Mouse (Mus musculus): ENCODE measurements around the gene Tbck. TPM values are rescaled to one million over a fixed set of nuclear protein-coding genes. Genes with fewer than 3 reads are reported as not detected.

Gene Tbck
- polyA plus RNA-seq, 1 experiment from 2014 or later = 28.8 TPM

- no peak overlapping the region for H3K9ac ChIP-seq (ENCODE audit: low read depth, low read length)
- H3K4me1 ChIP-seq (replicated peaks; ENCODE audit: control insufficient read depth, insufficient read depth, low read length) = no peaks in the 10 kb centered on the region
- DNase-seq (ENCODE audit: low spot score) (no peak), ATAC-seq (ENCODE audit: low FRiP score) (no peak)
- no peaks in the 10 kb centered on the region for H3K9me3 ChIP-seq (ENCODE audit: control insufficient read depth, low read length)
- H3K36me3 ChIP-seq (ENCODE audit: control insufficient read depth, insufficient read depth, low read length) = no peaks in the 10 kb centered on the region
- H3K27me3 ChIP-seq (ENCODE audit: control insufficient read depth, insufficient read depth, low read length) = no peaks in the 10 kb centered on the region
- H3K4me2 ChIP-seq (replicated peaks; ENCODE audit: low read depth, low read length) = no peak overlapping the region
- no peak overlapping the region for H3K4me3 ChIP-seq (ENCODE audit: low read depth, low read length)
- 85% methylated on average over 5 of the region's 5 CpGs for WGBS
- no peak overlapping the region for H3K27ac ChIP-seq (ENCODE audit: low read depth, low read length)
Observed at GRCm38 (mm10) chr3:132811791-132812190, 127.8 kb downstream of the Tbck start.

GRCm38 (mm10) chr3:132812356-132812755 is 128.4 kb downstream of the Tbck start:
- Histone ChIP-seq H3K36me3 (ENCODE audit: control insufficient read depth, insufficient read depth, low read length) (no peaks in the 10 kb centered on the region), H3K4me1 (replicated peaks; ENCODE audit: control insufficient read depth, insufficient read depth, low read length) (no peaks in the 10 kb centered on the region), H3K4me2 (replicated peaks; ENCODE audit: low read depth, low read length) (no peak overlapping the region), H3K4me3 (ENCODE audit: low read depth, low read length) (no peak overlapping the region), H3K9ac (ENCODE audit: low read depth, low read length) (no peak overlapping the region), H3K27ac (ENCODE audit: low read depth, low read length) (no peak overlapping the region), H3K27me3 (ENCODE audit: control insufficient read depth, insufficient read depth, low read length) (no peaks in the 10 kb centered on the region), H3K9me3 (ENCODE audit: control insufficient read depth, low read length) (no peaks in the 10 kb centered on the region)
- 91% methylated on average over 5 of the region's 5 CpGs for WGBS
- DNase-seq (ENCODE audit: low spot score) = no peak
- no peak for ATAC-seq (ENCODE audit: low FRiP score)

GRCm38 (mm10) chr3:132813147-132813546 is 129.2 kb downstream of the Tbck start:
- Histone ChIP-seq H3K9ac (ENCODE audit: low read depth, low read length) (no peak overlapping the region), H3K4me1 (replicated peaks; ENCODE audit: control insufficient read depth, insufficient read depth, low read length) (no peaks in the 10 kb centered on the region), H3K27me3 (ENCODE audit: control insufficient read depth, insufficient read depth, low read length) (no peaks in the 10 kb centered on the region), H3K36me3 (ENCODE audit: control insufficient read depth, insufficient read depth, low read length) (no peaks in the 10 kb centered on the region), H3K4me3 (ENCODE audit: low read depth, low read length) (no peak overlapping the region), H3K27ac (ENCODE audit: low read depth, low read length) (no peak overlapping the region), H3K4me2 (replicated peaks; ENCODE audit: low read depth, low read length) (no peak overlapping the region), H3K9me3 (ENCODE audit: control insufficient read depth, low read length) (no peaks in the 10 kb centered on the region)
- WGBS = 92% methylated on average over 3 of the region's 3 CpGs
- ATAC-seq (ENCODE audit: low FRiP score) = no peak
- DNase-seq (ENCODE audit: low spot score) = no peak

GRCm38 (mm10) chr3:132813706-132814497 is 130.0 kb downstream of the Tbck start:
- Histone ChIP-seq H3K4me1 (replicated peaks; ENCODE audit: control insufficient read depth, insufficient read depth, low read length) (no peaks in the 10 kb centered on the region), H3K9me3 (ENCODE audit: control insufficient read depth, low read length) (no peaks in the 10 kb centered on the region), H3K4me2 (replicated peaks; ENCODE audit: low read depth, low read length) (no peak overlapping the region), H3K4me3 (ENCODE audit: low read depth, low read length) (no peak overlapping the region), H3K27me3 (ENCODE audit: control insufficient read depth, insufficient read depth, low read length) (no peaks in the 10 kb centered on the region), H3K36me3 (ENCODE audit: control insufficient read depth, insufficient read depth, low read length) (no peaks in the 10 kb centered on the region), H3K27ac (ENCODE audit: low read depth, low read length) (no peak overlapping the region), H3K9ac (ENCODE audit: low read depth, low read length) (no peak overlapping the region)
- 82% methylated on average over 9 of the region's 9 CpGs for WGBS
- ATAC-seq (ENCODE audit: low FRiP score) = no peak
- no peak for DNase-seq (ENCODE audit: low spot score)

GRCm38 (mm10) chr3:132814791-132815496 is 131.0 kb downstream of the Tbck start:
- Histone ChIP-seq H3K4me3 (ENCODE audit: low read depth, low read length) (no peak overlapping the region), H3K36me3 (ENCODE audit: control insufficient read depth, insufficient read depth, low read length) (no peaks in the 10 kb centered on the region), H3K27ac (ENCODE audit: low read depth, low read length) (no peak overlapping the region), H3K4me2 (replicated peaks; ENCODE audit: low read depth, low read length) (no peak overlapping the region), H3K4me1 (replicated peaks; ENCODE audit: control insufficient read depth, insufficient read depth, low read length) (no peaks in the 10 kb centered on the region), H3K27me3 (ENCODE audit: control insufficient read depth, insufficient read depth, low read length) (no peaks in the 10 kb centered on the region), H3K9ac (ENCODE audit: low read depth, low read length) (no peak overlapping the region), H3K9me3 (ENCODE audit: control insufficient read depth, low read length) (no peaks in the 10 kb centered on the region)
- 92% methylated on average over 10 of the region's 10 CpGs for WGBS
- DNase-seq (ENCODE audit: low spot score) (no peak), ATAC-seq (ENCODE audit: low FRiP score) (no peak)

- DNase-seq (ENCODE audit: low spot score) (no peak), ATAC-seq (ENCODE audit: low FRiP score) (no peak)
- Histone ChIP-seq H3K9ac (ENCODE audit: low read depth, low read length) (no peak overlapping the region), H3K9me3 (ENCODE audit: control insufficient read depth, low read length) (no peaks in the 10 kb centered on the region), H3K4me2 (replicated peaks; ENCODE audit: low read depth, low read length) (no peak overlapping the region), H3K27me3 (ENCODE audit: control insufficient read depth, insufficient read depth, low read length) (no peaks in the 10 kb centered on the region), H3K36me3 (ENCODE audit: control insufficient read depth, insufficient read depth, low read length) (no peaks in the 10 kb centered on the region), H3K4me1 (replicated peaks; ENCODE audit: control insufficient read depth, insufficient read depth, low read length) (no peaks in the 10 kb centered on the region), H3K4me3 (ENCODE audit: low read depth, low read length) (no peak overlapping the region), H3K27ac (ENCODE audit: low read depth, low read length) (no peak overlapping the region)
- 93% methylated on average over 4 of the region's 4 CpGs for WGBS
Observed at GRCm38 (mm10) chr3:132815497-132816326, 131.8 kb downstream of the Tbck start.

GRCm38 (mm10) chr3:132819408-132819807 is 135.5 kb downstream of the Tbck start:
- WGBS = 81% methylated on average over 2 of the region's 2 CpGs
- ATAC-seq (ENCODE audit: low FRiP score) = no peak
- Histone ChIP-seq H3K4me3 (ENCODE audit: low read depth, low read length) (no peak overlapping the region), H3K27me3 (ENCODE audit: control insufficient read depth, insufficient read depth, low read length) (no peaks in the 10 kb centered on the region), H3K36me3 (ENCODE audit: control insufficient read depth, insufficient read depth, low read length) (no peaks in the 10 kb centered on the region), H3K4me1 (replicated peaks; ENCODE audit: control insufficient read depth, insufficient read depth, low read length) (no peaks in the 10 kb centered on the region), H3K9ac (ENCODE audit: low read depth, low read length) (no peak overlapping the region), H3K9me3 (ENCODE audit: control insufficient read depth, low read length) (no peaks in the 10 kb centered on the region), H3K4me2 (replicated peaks; ENCODE audit: low read depth, low read length) (no peak overlapping the region), H3K27ac (ENCODE audit: low read depth, low read length) (no peak overlapping the region)
- DNase-seq (ENCODE audit: low spot score) = no peak

GRCm38 (mm10) chr3:132831179-132831873 is 147.4 kb downstream of the Tbck start:
- 86% methylated on average over 16 of the region's 16 CpGs for WGBS
- no peaks in the 10 kb centered on the region for H3K27me3 ChIP-seq (ENCODE audit: control insufficient read depth, insufficient read depth, low read length)
- ATAC-seq (ENCODE audit: low FRiP score) = no peak
- H3K4me1 ChIP-seq (replicated peaks; ENCODE audit: control insufficient read depth, insufficient read depth, low read length) = no peaks in the 10 kb centered on the region
- no peak for DNase-seq (ENCODE audit: low spot score)
- no peaks in the 10 kb centered on the region for H3K36me3 ChIP-seq (ENCODE audit: control insufficient read depth, insufficient read depth, low read length)
- no peak overlapping the region for H3K9ac ChIP-seq (ENCODE audit: low read depth, low read length)
- H3K4me2 ChIP-seq (replicated peaks; ENCODE audit: low read depth, low read length) = no peak overlapping the region
- H3K4me3 ChIP-seq (ENCODE audit: low read depth, low read length) = no peak overlapping the region
- no peaks in the 10 kb centered on the region for H3K9me3 ChIP-seq (ENCODE audit: control insufficient read depth, low read length)
- H3K27ac ChIP-seq (ENCODE audit: low read depth, low read length) = no peak overlapping the region
